Mouse (Mus musculus) lung, embryonic 15.5 days (tissue): ENCODE measurements around the gene Ssr2. TPM values are rescaled to one million over a fixed set of nuclear protein-coding genes. Genes with fewer than 3 reads are reported as not detected.

Experiments
- ATAC-seq: fragments of 200-750 bp; cut with Nextera tagmentation; 2 replicates; pipeline ENCODE4 v1.8.0; 2017; ENCODE audit warnings: moderate number of reproducible peaks, borderline replicate concordance; ENCODE audit not compliant: low FRiP score, low TSS enrichment; ENCODE audit errors: extremely low read depth
- H3K27ac ChIP-seq: fragments of 300-500 bp; sonication (generic); 2 replicates; pipeline ENCODE4 v1.5.1; 2015; ENCODE audit warnings: moderate library complexity, mild to moderate bottlenecking, inconsistent platforms
- H3K27me3 ChIP-seq: fragments of 300-500 bp; sonication (generic); 2 replicates; pipeline ENCODE4 v1.6.1; 2015; ENCODE audit warnings: inconsistent platforms
- H3K36me3 ChIP-seq: fragments of 300-500 bp; sonication (generic); 2 replicates; pipeline ENCODE4 v1.6.1; 2015; ENCODE audit warnings: inconsistent platforms
- H3K4me1 ChIP-seq: fragments of 300-500 bp; sonication (generic); 2 replicates; pipeline ENCODE4 v1.6.1; 2015; ENCODE audit warnings: inconsistent platforms
- H3K4me2 ChIP-seq: fragments of 300-500 bp; sonication (generic); 2 replicates; pipeline ENCODE4 v1.6.1; 2015; ENCODE audit warnings: inconsistent platforms, mild to moderate bottlenecking, moderate library complexity
- H3K4me3 ChIP-seq: fragments of 300-500 bp; sonication (generic); 2 replicates; pipeline ENCODE4 v1.5.1; 2015; ENCODE audit warnings: mild to moderate bottlenecking, inconsistent platforms
- H3K9ac ChIP-seq: fragments of 300-500 bp; sonication (generic); 2 replicates; pipeline ENCODE4 v1.6.1; 2015; ENCODE audit warnings: inconsistent platforms
- H3K9me3 ChIP-seq: fragments of 300-500 bp; sonication (generic); 2 replicates; pipeline ENCODE4 v1.6.1; 2016; ENCODE audit warnings: inconsistent platforms
- WGBS: fragments of 180-500 bp; shearing (Covaris S2); methylation state at CpG from one replicate; pipeline ENCODE4 v1.1.7; 2015; 5-methylcytosine and 5-hydroxymethylcytosine counted together
- microRNA counts: library from miRNA; unstranded; fragments of <30 nt; microRNA quantifications from one replicate; lab custom pipeline; 2016
- microRNA-seq: library from miRNA; unstranded; fragments of <30 nt; microRNA quantifications from one replicate; pipeline ENCODE4, GENCODE M21; 2016
- polyA plus RNA-seq: library from polyadenylated mRNA; unstranded; fragments of >200 nt; fragmentation: Nextera tagmentation; extraction: Ambion mirVana; gene quantifications from 2 replicates; pipeline ENCODE4 v1.2.1, GENCODE M21; 2015

The Ssr2 gene
- polyA plus RNA-seq, 1 experiment from 2014 or later: 290 TPM

- no peak for ATAC-seq
- H3K9me3 ChIP-seq: no peaks in the 10 kb centered on the region
- WGBS: 57% methylated on average over 9 of the region's 9 CpGs
- peaks cover 61% of the 10 kb centered on the region for H3K4me1 ChIP-seq
- peaks cover 61% of the 10 kb centered on the region for H3K36me3 ChIP-seq
- peak overlapping the region; percentile 22 for H3K27ac ChIP-seq
- H3K4me2 ChIP-seq: no peak overlapping the region
- no peak overlapping the region for H3K4me3 ChIP-seq
- no peaks in the 10 kb centered on the region for H3K27me3 ChIP-seq
- H3K9ac ChIP-seq: no peak overlapping the region
Observed at GRCm38 (mm10) chr3:88630018-88630417, 54.3 kb downstream of the Ssr2 start.

GRCm38 (mm10) chr3:88630849-88631341, 55.2 kb downstream of the Ssr2 start:
- Histone ChIP-seq H3K4me1 (peaks cover 52% of the 10 kb centered on the region), H3K4me2 (no peak overlapping the region; the same call in 1 of the 2 replicates)
- ATAC-seq: peak; percentile 39

GRCm38 (mm10) chr3:88631921-88632587, 56.4 kb downstream of the Ssr2 start:
- Histone ChIP-seq H3K4me3 (no peak overlapping the region), H3K36me3 (peaks cover 77% of the 10 kb centered on the region), H3K27me3 (no peaks in the 10 kb centered on the region), H3K4me2 (no peak overlapping the region), H3K9me3 (no peaks in the 10 kb centered on the region), H3K27ac (no peak overlapping the region), H3K9ac (no peak overlapping the region), H3K4me1 (peaks cover 41% of the 10 kb centered on the region)
- 0 out of 2 replicates have a peak, but pooled peaks have one; percentile 12 for ATAC-seq
- 57% methylated on average over 12 of the region's 12 CpGs for WGBS

More at GRCm38 (mm10) chr3:88630849-88631341, 55.2 kb downstream of the Ssr2 start:
- Histone ChIP-seq H3K27ac (0 out of 2 replicates have a peak overlapping the region, but pooled peaks have one; percentile 22), H3K4me3 (no peak overlapping the region), H3K27me3 (no peaks in the 10 kb centered on the region), H3K9me3 (no peaks in the 10 kb centered on the region), H3K9ac (no peak overlapping the region), H3K36me3 (peaks cover 65% of the 10 kb centered on the region)
- 54% methylated on average over 6 of the region's 6 CpGs for WGBS

GRCm38 (mm10) chr3:88633056-88633455, 57.4 kb downstream of the Ssr2 start:
- H3K4me2 ChIP-seq: no peak overlapping the region
- no peak overlapping the region for H3K4me3 ChIP-seq
- H3K27me3 ChIP-seq: no peaks in the 10 kb centered on the region
- WGBS: 91% methylated on average over 10 of the region's 10 CpGs
- no peak overlapping the region for H3K9ac ChIP-seq
- ATAC-seq: no peak
- no peak overlapping the region for H3K27ac ChIP-seq
- H3K9me3 ChIP-seq: no peaks in the 10 kb centered on the region
- H3K4me1 ChIP-seq: peaks cover 32% of the 10 kb centered on the region
- peaks cover 84% of the 10 kb centered on the region for H3K36me3 ChIP-seq

- Histone ChIP-seq H3K9ac (no peak overlapping the region), H3K4me1 (peaks cover 7% of the 10 kb centered on the region), H3K27ac (no peak overlapping the region), H3K27me3 (no peaks in the 10 kb centered on the region), H3K9me3 (no peaks in the 10 kb centered on the region), H3K4me3 (no peak overlapping the region), H3K36me3 (peaks cover 96% of the 10 kb centered on the region), H3K4me2 (no peak overlapping the region)
- WGBS: 92% methylated on average over 19 of the region's 19 CpGs
- ATAC-seq: no peak
Observed at GRCm38 (mm10) chr3:88635506-88636275, 60.0 kb downstream of the Ssr2 start.

GRCm38 (mm10) chr3:88636555-88636986, 60.9 kb downstream of the Ssr2 start:
- Histone ChIP-seq H3K9ac (no peak overlapping the region), H3K9me3 (no peaks in the 10 kb centered on the region), H3K27ac (no peak overlapping the region), H3K4me1 (0 out of 2 replicates have a peak, but pooled peaks cover under 1% of the 10 kb centered on the region), H3K36me3 (peaks cover 96% of the 10 kb centered on the region), H3K4me2 (no peak overlapping the region), H3K27me3 (no peaks in the 10 kb centered on the region), H3K4me3 (no peak overlapping the region)
- WGBS: 94% methylated on average over 8 of the region's 8 CpGs
- ATAC-seq: no peak

GRCm38 (mm10) chr3:88637134-88637533, 61.5 kb downstream of the Ssr2 start:
- 92% methylated on average over 5 of the region's 5 CpGs for WGBS
- Histone ChIP-seq H3K27ac (no peak overlapping the region), H3K9ac (no peak overlapping the region)

More at GRCm38 (mm10) chr3:88637134-88637533, 61.5 kb downstream of the Ssr2 start:
- no peaks in the 10 kb centered on the region for H3K4me1 ChIP-seq
- peaks cover 96% of the 10 kb centered on the region for H3K36me3 ChIP-seq
- H3K27me3 ChIP-seq: no peaks in the 10 kb centered on the region
- H3K4me2 ChIP-seq: no peak overlapping the region
- H3K4me3 ChIP-seq: no peak overlapping the region
- no peak for ATAC-seq
- no peaks in the 10 kb centered on the region for H3K9me3 ChIP-seq

MicroRNAs within 50 kb of the gene (microRNA counts, 519-probe panel; counts per million panel counts)
- microRNA mmu-miR-1905 (lab: Ali Mortazavi, UCI): 19.7 counts per million

Small RNA genes within 50 kb of the gene (microRNA-seq; reads per million reads assigned to microRNA genes)
- gene Mir1905: not detected

Other genes starting within 250 kb of the Ssr2 start
- 7.5 and 9.5 TPM in 2 replicates for gene Tmem79, start 239.7 kb upstream of the Ssr2 start, polyA plus RNA-seq
- 49.4 and 53.1 TPM in 2 replicates for gene Smg5, start 239.6 kb upstream of the Ssr2 start, polyA plus RNA-seq
- 9.5 and 10.1 TPM in 2 replicates for gene Paqr6, start 211.3 kb upstream of the Ssr2 start, polyA plus RNA-seq
- not detected in 2 replicates for gene Bglap3, start 203.1 kb upstream of the Ssr2 start, polyA plus RNA-seq
- gene Bglap2, start 197.2 kb upstream of the Ssr2 start, polyA plus RNA-seq: not detected in 2 replicates
- gene Bglap, start 191.4 kb upstream of the Ssr2 start, polyA plus RNA-seq: 0.53 TPM in 1 of 2 replicates, not detected in the other
- 158 and 164 TPM in 2 replicates for gene Pmf1, start 165.5 kb upstream of the Ssr2 start, polyA plus RNA-seq
- 13.9 and 14.8 TPM in 2 replicates for gene Slc25a44, start 150.7 kb upstream of the Ssr2 start, polyA plus RNA-seq
- 4.5 and 5.3 TPM in 2 replicates for gene Sema4a, start 114.7 kb upstream of the Ssr2 start, polyA plus RNA-seq
- 111 and 121 TPM in 2 replicates for gene Lmna, start 65.9 kb upstream of the Ssr2 start, polyA plus RNA-seq
- gene Mex3a, start 43.5 kb upstream of the Ssr2 start, polyA plus RNA-seq: 15.8 and 16.8 TPM in 2 replicates
- gene Rab25, start 27.6 kb upstream of the Ssr2 start, polyA plus RNA-seq: 33.1 and 36.4 TPM in 2 replicates
- 165 and 178 TPM in 2 replicates for gene Lamtor2, start 22.8 kb upstream of the Ssr2 start, polyA plus RNA-seq
- 46.4 and 49.4 TPM in 2 replicates for gene Ubqln4, start 22.1 kb upstream of the Ssr2 start, polyA plus RNA-seq
- 105 and 116 TPM in 2 replicates for gene Arhgef2, start 30.1 kb downstream of the Ssr2 start, polyA plus RNA-seq
- not detected in 2 replicates for gene Rxfp4, start 77.3 kb downstream of the Ssr2 start, polyA plus RNA-seq
- 90.7 and 93.1 TPM in 2 replicates for gene Khdc4, start 109.9 kb downstream of the Ssr2 start, polyA plus RNA-seq
- gene Rit1, start 141.0 kb downstream of the Ssr2 start, polyA plus RNA-seq: 58.3 and 62.8 TPM in 2 replicates
- gene Syt11, start 199.3 kb downstream of the Ssr2 start, polyA plus RNA-seq: 7.5 and 7.7 TPM in 2 replicates